Mouse (Mus musculus) naive thymus-derived CD4-positive, alpha-beta T cell, adult 2 months (primary cell): Measurements from ENCODE around the gene Fstl4.

Experiments
- DNase-seq: peaks from one replicate; pipeline ENCODE4 v3.0.0-alpha.2; 2011; ENCODE audit warnings: low read depth

The Fstl4 gene

DNA sequence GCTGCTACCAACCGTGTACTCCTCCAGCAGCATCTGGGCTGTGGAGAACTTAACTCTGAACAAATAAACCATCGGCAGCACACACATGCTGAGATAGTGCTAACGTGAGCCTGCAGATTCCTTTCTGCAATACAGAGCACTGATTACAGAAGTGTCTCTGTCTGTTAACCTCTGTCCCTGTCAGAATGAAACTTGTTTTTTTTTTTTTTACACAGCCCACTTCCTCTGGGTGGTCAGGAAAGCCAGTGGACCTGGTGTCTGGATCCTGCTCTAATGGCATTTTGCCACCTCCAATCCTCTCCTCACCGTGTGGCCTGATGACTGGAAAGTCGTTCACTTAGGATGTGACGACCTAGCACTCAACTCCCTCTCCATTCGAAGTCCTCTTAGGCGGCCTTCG lies 469.2 kb downstream of the Fstl4 start:
- DNase-seq, result no peak
